Mouse (Mus musculus) liver, adult 10 weeks (tissue): Measurements from ENCODE around the gene Tpm3. TPM values are rescaled to one million over a fixed set of nuclear protein-coding genes. Genes with fewer than 3 reads are reported as not detected.

Source experiments
- polyA plus RNA-seq: library from polyadenylated mRNA; stranded (reverse); fragments of 350-450 nt; fragmentation: Illumina TruSeq; extraction: RNeasy Lipid Tissue Mini Kit (QIAGEN cat#74804); gene quantifications from one replicate; pipeline ENCODE4 v1.2.3, GENCODE M21; 2014; ENCODE audit warnings: low read depth, low replicate concordance

Gene Tpm3
- 75.3 TPM for polyA plus RNA-seq

GRCm38 (mm10) chr3:90072294-90072693 lies at the start of gene Tpm3:
TSS of gene Tpm3 (plus strand) at chr3:90072649.

GRCm38 (mm10) chr3:90051441-90052350 lies 20.8 kb upstream of the Tpm3 start, which contains the start of gene 4933434E20Rik:
TSS of gene 4933434E20Rik (plus strand) at chr3:90051636.

GRCm38 (mm10) chr3:90052351-90053241 lies 19.9 kb upstream of the Tpm3 start, which contains the start of gene Ubap2l:
TSS of gene Ubap2l (minus strand) at chr3:90052628.

GRCm38 (mm10) chr3:90103938-90104337 lies 31.5 kb downstream of the Tpm3 start, which contains the start of gene Nup210l:
TSS of gene Nup210l (plus strand) at chr3:90104132.

Other genes with a start within 250 kb of the Tpm3 start
- 2.3 TPM for gene She, start 241.3 kb upstream of the Tpm3 start, polyA plus RNA-seq
- gene Il6ra, start 159.5 kb upstream of the Tpm3 start, polyA plus RNA-seq = 8.3 TPM
- gene Atp8b2, start 109.1 kb upstream of the Tpm3 start, polyA plus RNA-seq = 0.90 TPM
- gene Hax1, start 73.9 kb upstream of the Tpm3 start, polyA plus RNA-seq = 68.6 TPM
- 60.0 TPM for gene 4933434E20Rik, start 21.0 kb upstream of the Tpm3 start, polyA plus RNA-seq
- 36.7 TPM for gene Ubap2l, start 20.0 kb upstream of the Tpm3 start, polyA plus RNA-seq
- not detected for gene Nup210l, start 31.5 kb downstream of the Tpm3 start, polyA plus RNA-seq
- gene Rps27, start 141.0 kb downstream of the Tpm3 start, polyA plus RNA-seq = 676 TPM
- 3.8 TPM for gene Rab13, start 141.0 kb downstream of the Tpm3 start, polyA plus RNA-seq
- 93.3 TPM for gene Jtb, start 158.9 kb downstream of the Tpm3 start, polyA plus RNA-seq
- not detected for gene Creb3l4, start 170.9 kb downstream of the Tpm3 start, polyA plus RNA-seq
- 57.5 TPM for gene Slc39a1, start 175.5 kb downstream of the Tpm3 start, polyA plus RNA-seq
- gene Crtc2, start 181.5 kb downstream of the Tpm3 start, polyA plus RNA-seq = 12.9 TPM
- 0.87 TPM for gene Dennd4b, start 192.5 kb downstream of the Tpm3 start, polyA plus RNA-seq
- gene Gatad2b, start 220.5 kb downstream of the Tpm3 start, polyA plus RNA-seq = 13.4 TPM